Mouse (Mus musculus) gastrocnemius, adult 18-20 months (tissue): ENCODE data around the gene Ndufs4. TPM values are rescaled to one million over a fixed set of nuclear protein-coding genes. Genes with fewer than 3 reads are reported as not detected.

Experiments
- DNase-seq: peaks from one replicate; pipeline ENCODE4 v3.0.0; 2021; ENCODE audit warnings: low spot score
- long read RNA-seq, 2 experiments: library from polyadenylated mRNA; stranded (forward); transcript quantifications; one replicate each; pipeline ENCODE4 v2.0.0; 2021
- total RNA-seq, 2 experiments: library from RNA; stranded (reverse); gene quantifications; 2 replicates each; pipeline ENCODE4 v1.2.3; 2021

Gene Ndufs4
- total RNA-seq, result 100 to 1,000 TPM; 313 to 352 TPM
- long read RNA-seq, experiment 1, transcript Ndufs4-201 (5 exons, 1,698 nt), result major isoform, 211 of 219 reads
- long read RNA-seq, experiment 1, partial matches to known transcripts, result 5 of 219 reads
- long read RNA-seq, experiment 1, other reads (novel, unspliced or antisense), result 1 of 219 reads
- long read RNA-seq, experiment 2, transcript Ndufs4-201 (5 exons, 1,698 nt), result major isoform, 152 of 156 reads
- long read RNA-seq, experiment 2, partial matches to known transcripts, result 2 of 156 reads
- long read RNA-seq, experiment 2, other reads (novel, unspliced or antisense), result 1 of 156 reads

GRCm38 (mm10) chr13:114388211-114388965 lies at the start of gene Ndufs4:
TSS of gene Ndufs4 (minus strand) at chr13:114388258.
- no peak for DNase-seq

DNA sequence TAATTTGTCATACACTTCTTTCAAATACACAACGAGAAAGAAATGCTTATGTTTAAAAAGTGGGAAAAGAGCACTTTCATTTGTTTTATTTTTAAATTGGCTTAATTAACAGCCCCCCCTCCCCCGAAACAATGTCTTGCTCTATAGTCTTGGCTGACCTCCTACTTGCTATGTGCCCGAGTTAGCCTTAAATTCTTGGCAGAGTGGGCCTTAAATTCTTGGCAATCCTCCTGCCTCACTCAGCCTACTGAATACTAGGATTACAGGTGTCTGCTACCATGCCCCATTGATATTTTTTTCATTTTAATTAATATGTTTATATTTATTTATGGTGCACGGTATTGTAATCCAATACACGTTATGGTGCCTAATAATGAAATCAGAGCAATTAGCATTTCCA lies 44.4 kb upstream of the Ndufs4 start:
- DNase-seq, result no peak

DNA sequence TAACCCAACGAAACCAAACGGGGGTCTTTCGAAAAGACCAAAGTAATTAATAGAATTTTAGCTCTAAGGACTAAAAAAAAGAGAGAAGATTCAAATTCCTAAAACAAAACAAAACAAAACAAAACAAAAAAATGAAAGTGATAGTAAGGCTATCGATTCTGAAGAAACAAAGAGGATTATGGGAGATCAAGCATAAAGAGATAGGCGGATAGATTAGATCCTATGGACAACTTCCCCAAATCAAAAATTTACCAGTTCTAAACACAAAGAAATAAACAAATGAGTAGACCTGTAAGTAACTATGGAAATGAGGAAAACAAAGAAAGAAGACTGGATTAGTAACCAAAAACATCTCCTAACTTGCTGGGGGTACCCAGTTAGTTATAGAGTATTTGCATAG lies 37.2 kb upstream of the Ndufs4 start:
- no peak for DNase-seq

DNA sequence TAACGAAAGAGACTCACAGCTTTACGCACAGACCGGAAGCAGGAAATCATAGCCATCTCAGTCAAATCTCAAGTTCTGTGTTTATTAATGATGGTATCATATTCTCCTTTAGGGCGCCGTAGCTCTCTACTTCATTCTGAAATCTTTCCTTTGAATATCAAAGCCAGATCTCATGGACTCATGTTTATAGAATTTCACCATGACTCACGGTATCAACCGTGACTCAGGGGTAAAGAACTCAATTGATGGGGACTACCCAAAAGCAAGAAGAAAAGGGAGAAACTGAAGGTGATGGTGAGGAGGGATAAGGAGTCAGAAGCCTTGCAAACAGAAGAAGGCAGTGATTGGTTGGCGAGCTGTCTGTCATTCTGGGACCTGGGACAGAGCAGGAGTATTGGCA lies 32.2 kb upstream of the Ndufs4 start:
- no peak for DNase-seq

- DNase-seq, result no peak
Measured at GRCm38 (mm10) chr13:114419364-114419763, 31.3 kb upstream of the Ndufs4 start.

DNA sequence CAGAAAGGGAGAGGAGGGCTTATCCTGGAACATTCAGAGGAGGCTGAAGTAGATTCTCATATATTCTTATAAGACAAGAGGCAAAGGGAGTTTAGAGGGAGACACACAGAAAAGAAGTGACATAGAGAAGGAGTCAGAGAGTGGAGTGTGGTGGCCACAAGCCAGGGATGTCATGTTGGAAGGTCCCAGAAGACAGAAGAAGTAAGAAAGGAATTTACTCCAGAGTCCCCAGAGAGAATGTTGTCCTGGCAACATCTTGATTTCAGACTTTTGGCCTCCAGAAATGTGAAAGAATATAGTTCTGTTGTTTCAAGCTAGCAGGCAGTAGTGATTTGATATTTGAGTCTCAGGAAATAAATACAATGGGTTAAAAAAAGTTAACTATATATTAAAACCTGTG lies 24.3 kb upstream of the Ndufs4 start:
- peak; percentile 21 for DNase-seq

- DNase-seq, result no peak
Measured at GRCm38 (mm10) chr13:114406866-114407265, 18.8 kb upstream of the Ndufs4 start.

GRCm38 (mm10) chr13:114406424-114406823 lies 18.4 kb upstream of the Ndufs4 start:
- no peak for DNase-seq

DNA sequence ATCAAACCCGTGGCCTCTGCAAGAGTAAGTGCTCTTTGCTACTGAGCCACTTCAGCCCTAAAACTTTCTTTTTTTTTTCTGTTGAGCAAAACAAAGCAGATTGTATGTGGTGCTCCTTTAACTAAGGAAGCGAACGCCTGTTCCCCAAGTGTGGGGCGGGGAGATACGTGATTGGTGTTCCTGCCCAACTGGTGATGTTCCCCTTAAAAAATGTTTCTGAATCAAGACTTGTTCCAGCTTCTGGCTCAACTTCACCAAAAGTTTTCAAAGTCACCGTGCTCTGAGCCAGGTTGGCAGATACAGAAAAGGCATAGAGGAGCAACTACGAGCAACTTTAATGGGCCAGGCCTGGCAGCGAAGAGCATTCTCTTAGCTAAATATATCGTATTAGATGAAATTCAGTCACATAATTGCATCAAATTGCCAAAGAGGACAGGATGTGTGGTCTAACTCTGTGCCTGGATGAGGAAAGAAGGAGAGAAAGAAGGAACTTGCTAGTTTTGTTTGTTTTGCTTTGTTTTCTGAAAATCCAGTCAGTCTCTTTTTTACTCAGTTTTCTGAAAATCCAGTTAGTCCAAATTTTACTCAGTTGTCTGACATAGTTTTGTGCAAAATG lies 17.1 kb upstream of the Ndufs4 start:
- DNase-seq, result peak; percentile 45

DNA sequence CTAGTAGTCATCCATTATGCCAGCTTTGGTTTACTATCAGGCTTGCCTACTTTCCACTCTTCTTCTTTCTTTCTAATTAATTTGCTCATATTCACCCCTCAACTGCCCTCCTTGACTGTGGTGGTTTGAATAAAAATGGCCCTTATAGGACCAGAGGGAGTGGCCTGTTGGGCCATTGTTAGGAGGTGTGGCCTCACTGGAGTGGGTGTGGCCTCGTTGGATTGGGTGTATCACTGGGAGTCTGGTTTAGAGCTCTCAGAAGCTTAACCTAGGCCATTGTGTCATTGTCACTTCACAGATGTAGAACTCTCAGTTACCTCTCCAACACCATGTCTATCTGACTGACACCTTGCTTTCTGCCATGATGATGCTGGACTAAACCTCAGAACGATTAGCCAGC lies 10.8 kb upstream of the Ndufs4 start:
- no peak for DNase-seq

DNA sequence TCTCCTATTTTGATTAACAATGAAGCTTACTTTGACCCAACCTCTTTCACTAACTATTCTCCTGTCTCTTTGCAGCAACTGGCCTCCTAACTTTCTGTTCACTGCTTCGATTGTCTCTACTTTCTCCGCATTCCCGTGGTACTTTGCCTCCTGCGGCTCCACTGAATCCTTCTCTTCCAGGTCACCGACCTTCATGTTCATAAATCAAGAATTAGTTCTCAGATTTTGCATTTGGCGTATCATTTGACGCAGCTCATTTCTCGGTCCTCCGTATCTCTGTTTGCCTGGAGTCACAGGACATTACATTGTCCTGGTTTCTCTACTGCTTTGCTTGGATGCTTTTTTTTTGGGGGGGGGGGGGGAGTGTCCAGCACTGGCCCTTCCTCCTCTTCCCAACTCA lies 9.2 kb upstream of the Ndufs4 start:
- DNase-seq, result no peak

GRCm38 (mm10) chr13:114396863-114397262 lies 8.8 kb upstream of the Ndufs4 start:
- no peak for DNase-seq

- no peak for DNase-seq
Measured at GRCm38 (mm10) chr13:114394784-114395183, 6.7 kb upstream of the Ndufs4 start.

DNA sequence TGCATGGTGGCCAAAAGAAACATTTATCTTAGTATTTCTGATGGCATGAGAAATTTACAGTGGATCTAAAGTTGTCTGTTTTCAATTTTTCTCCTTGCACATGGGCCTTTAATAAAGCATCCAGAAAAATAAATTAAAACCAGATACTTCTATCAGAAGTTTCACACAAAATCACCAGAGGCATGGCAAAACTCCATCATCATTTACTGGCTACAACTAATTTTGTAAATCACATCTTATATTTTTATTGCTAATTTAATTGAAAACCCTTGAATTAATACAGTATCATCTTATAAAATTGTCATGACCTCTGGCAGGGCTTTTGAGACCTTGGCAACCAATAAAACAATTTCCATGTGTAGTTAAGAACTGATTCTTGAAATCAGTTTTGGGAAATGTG lies 4.4 kb upstream of the Ndufs4 start:
- no peak for DNase-seq

DNA sequence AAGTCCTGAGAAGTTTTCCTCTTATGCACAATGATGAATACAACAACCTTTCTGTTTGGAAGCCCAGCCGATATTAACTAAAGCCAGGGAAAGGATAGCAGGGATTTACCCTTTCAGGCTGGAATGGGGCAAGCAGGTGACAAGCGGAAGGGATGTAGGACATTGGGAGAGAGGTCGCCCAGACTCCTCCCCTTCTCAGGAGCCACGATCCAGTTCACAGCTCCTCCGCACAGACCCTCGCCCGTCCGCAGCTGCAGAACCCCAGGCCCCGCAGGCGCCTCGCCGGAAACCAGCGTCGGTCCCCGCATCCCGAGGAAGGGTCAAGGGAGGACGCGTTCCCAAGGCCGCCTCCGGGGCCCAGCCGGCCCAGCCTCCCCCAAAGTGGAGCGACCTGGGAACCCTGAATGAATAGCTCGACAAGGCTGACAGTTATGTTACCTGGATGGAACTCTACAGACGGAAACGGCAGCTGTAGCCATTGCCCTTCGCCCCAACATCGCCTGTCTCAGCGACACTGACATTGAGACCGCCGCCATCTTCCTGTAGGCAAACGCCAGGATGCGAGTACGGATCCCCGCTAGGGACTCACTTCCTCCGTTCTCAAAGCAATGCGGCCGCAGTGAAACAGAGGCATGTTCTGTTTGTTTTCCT lies 412 bp downstream of the Ndufs4 start:
- peak; percentile 94 for DNase-seq

DNA sequence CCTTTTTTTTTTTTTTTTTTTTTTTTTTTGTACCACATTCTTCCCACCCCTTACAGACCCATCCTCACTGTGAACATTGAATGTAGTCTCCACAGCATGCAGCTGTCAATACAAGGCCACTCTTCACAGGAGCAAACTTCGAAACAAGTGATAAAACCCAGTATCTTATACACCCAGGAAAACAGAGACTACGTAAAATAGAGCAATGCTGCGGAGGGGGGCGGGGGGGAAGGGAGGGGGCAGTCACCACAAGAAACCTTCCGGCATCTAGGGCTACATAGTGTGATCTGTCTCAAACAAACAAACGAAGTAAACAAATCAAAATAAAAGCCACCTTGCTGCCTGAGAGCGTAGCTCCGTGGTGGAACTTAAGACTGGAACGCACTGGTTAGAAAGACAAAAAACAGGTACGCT lies 977 bp downstream of the Ndufs4 start:
- no peak for DNase-seq

DNA sequence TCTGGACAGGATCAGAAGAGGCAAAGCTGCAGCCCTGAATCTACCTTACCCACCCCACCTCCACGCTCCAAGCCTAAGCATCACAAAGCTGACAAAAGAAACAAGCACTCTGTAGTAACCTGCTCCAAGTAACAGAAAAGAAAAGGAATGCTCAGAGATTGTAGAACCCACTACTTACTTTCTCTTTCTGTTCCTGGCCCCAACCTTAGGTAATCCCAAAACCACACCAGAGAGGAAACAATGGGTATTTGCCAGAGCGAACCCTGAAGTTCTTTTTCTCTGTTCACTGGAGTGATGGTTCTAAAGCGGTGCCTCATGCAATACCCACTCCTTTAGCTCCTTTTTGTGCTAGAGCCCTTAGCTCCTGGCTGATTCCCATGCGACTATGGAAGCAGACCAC lies 11.5 kb downstream of the Ndufs4 start:
- DNase-seq, result no peak

- DNase-seq, result peak; percentile 12
Measured at GRCm38 (mm10) chr13:114362086-114362485, 26.0 kb downstream of the Ndufs4 start.

DNA sequence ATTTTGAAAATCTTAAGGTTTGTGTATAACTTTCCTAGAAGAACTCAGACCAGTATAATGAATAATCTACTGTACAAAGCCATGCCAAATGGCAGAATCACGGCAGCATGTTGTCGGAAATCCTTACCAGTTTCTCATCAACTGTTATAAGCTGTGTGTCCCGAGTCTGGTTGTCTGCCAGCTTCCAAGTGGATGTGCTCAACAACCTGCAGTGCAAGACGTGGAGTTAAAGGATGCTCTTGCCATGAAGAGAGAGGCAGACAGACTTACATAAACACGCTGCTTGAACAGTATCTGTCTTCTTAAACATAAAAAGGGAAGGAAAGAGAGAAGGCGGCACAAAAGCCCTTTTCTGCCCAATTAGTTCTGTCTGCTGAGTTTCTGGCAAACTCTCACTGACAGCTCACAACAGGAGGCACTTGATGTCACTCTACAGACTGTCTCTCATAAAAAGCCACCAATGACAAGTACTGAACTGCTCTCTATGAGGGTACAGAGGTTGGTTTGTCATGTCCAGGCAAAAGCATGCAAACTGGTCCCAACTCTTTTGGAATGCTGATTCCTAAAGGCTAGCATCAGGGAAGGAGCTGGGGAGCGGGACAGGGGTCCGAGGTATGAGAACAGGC lies 36.6 kb downstream of the Ndufs4 start:
- DNase-seq, result no peak

- no peak for DNase-seq
Measured at GRCm38 (mm10) chr13:114344979-114345712, 42.9 kb downstream of the Ndufs4 start.
